Mouse (Mus musculus): ENCODE data around the gene Crim1. TPM values are rescaled to one million over a fixed set of nuclear protein-coding genes. Genes with fewer than 3 reads are reported as not detected.
A peak's percentile ranks its signal among the peaks of the same experiment; 100 is the strongest.
"Not testable (repeated sequence)": the region's sequence is repeated elsewhere in the genome, so short reads cannot be mapped to it uniquely, and the experiment has no call there.

Crim1 gene
- polyA plus RNA-seq, 1 experiment from 2014 or later = 0.41 TPM

DNA sequence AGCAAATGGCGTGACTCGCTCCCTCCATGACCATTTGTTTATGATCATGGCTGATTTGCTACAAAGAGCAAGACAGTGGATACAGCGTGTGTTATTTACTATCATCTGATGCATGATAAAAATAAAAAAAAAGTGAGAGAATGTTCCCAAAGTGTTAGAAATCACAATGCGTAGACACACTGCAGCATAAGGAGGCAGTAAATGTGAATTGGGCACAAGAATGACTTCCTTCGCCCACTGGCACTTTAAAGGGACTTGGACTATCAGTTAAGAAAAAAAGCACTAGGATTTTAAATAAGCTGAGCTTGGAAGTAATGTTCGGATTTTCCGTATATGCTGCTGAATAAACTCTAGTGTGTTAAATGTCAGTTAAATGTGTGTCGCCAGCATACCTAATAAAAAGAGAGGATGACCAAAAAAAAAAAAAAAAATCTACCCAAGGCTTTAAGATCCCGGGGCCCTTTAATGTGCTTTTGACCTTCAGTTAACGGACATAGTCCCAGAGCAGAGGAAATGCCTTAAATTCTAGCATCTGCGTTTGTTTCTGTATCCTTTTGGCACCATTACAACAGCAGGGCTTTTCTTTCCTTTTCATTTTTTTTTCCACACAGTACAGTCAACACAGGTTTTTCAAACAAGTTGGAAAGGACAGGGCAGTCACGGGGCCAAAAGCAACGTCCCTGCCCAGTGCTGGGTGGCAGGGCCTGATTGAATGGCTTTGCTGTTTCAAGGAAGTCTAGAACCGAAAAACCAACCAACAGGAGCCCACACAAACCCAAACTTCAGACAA is 50.3 kb downstream of the Crim1 start:
- Histone ChIP-seq H3K4me2 (ENCODE audit: low read depth, low read length) (no peak overlapping the region), H3K9me3 (replicated peaks; ENCODE audit: control insufficient read depth, low read length) (no peaks in the 10 kb centered on the region), H3K27me3 (ENCODE audit: control insufficient read depth, insufficient read depth, low read depth, low read length) (no peaks in the 10 kb centered on the region), H3K27ac (ENCODE audit: low read length) (0 out of 2 replicates have a peak overlapping the region, but pooled peaks have one; percentile 8), H3K4me1 (ENCODE audit: control insufficient read depth, low read depth, low read length) (peaks cover 6% of the 10 kb centered on the region; the same call in 1 of the 2 replicates), H3K9ac (ENCODE audit: low read depth, low read length) (no peak overlapping the region), H3K36me3 (ENCODE audit: control insufficient read depth, insufficient read depth) (no peaks in the 10 kb centered on the region), H3K4me3 (ENCODE audit: low read depth, low read length) (no peak overlapping the region)
- WGBS (ENCODE audit: insufficient replicate concordance) = 76% methylated on average over 14 of the region's 14 CpGs
- ATAC-seq (ENCODE audit: low read depth) = no peak

DNA sequence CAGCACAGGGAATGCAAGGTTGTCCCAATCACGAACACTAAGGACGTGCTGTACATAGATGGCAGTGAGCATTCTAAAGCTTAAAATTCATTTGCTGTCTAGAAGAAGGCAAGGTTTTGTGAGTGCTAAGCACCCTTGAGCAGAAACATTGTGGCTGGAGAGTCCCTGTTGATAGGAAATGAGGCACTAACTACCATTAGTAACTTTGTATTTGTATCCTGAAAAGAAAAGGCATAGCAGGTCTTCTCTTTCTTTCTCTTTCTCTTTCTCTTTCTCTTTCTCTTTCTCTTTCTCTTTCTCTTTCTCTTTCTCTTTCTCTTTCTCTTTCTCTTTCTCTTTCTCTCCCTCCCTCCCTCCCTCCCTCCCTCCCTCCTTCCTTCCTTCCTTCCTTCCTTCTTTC is 53.5 kb downstream of the Crim1 start:
- H3K4me1 ChIP-seq (ENCODE audit: control insufficient read depth, low read depth, low read length); H3K27me3 ChIP-seq (ENCODE audit: control insufficient read depth, insufficient read depth, low read depth, low read length); H3K27ac ChIP-seq (ENCODE audit: low read length); H3K4me2 ChIP-seq (ENCODE audit: low read depth, low read length); ATAC-seq (ENCODE audit: low read depth); H3K9ac ChIP-seq (ENCODE audit: low read depth, low read length); H3K36me3 ChIP-seq (ENCODE audit: control insufficient read depth, insufficient read depth); H3K9me3 ChIP-seq (replicated peaks; ENCODE audit: control insufficient read depth, low read length); H3K4me3 ChIP-seq (ENCODE audit: low read depth, low read length): not testable (repeated sequence)
- 70% methylated on average over 2 of the region's 2 CpGs for WGBS (ENCODE audit: insufficient replicate concordance)

- Histone ChIP-seq H3K4me2 (ENCODE audit: low read depth, low read length) (no peak overlapping the region), H3K9me3 (replicated peaks; ENCODE audit: control insufficient read depth, low read length) (no peaks in the 10 kb centered on the region), H3K4me1 (ENCODE audit: control insufficient read depth, low read depth, low read length) (peaks cover 4% of the 10 kb centered on the region; the same call in 1 of the 2 replicates), H3K36me3 (ENCODE audit: control insufficient read depth, insufficient read depth) (no peaks in the 10 kb centered on the region), H3K27ac (ENCODE audit: low read length) (no peak overlapping the region), H3K27me3 (ENCODE audit: control insufficient read depth, insufficient read depth, low read depth, low read length) (no peaks in the 10 kb centered on the region), H3K9ac (ENCODE audit: low read depth, low read length) (no peak overlapping the region), H3K4me3 (ENCODE audit: low read depth, low read length) (no peak overlapping the region)
- ATAC-seq (ENCODE audit: low read depth) = no peak
- 79% methylated on average over 8 of the region's 8 CpGs for WGBS (ENCODE audit: insufficient replicate concordance)
Measured at GRCm38 (mm10) chr17:78254256-78254655, 54.2 kb downstream of the Crim1 start.

DNA sequence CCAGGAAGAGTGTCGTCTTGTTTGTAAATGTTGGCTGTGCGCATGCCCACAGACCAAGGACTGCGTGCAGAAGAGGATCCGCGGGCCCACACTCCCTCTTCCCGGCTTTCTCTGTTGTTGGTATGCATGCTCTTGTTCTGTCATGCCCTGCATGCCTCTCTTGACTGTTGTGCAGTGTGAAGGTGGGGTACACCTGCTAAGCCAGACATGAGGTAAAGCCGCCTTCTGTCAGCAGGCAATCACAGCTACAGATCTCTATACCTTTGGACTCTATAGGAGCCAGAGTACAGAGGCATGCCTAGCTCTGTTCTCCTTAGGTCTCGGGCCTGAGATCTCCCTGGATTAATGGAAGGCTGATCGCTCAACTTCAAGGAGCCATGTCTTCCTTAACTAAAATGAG is 55.7 kb downstream of the Crim1 start:
- Histone ChIP-seq H3K27ac (ENCODE audit: low read length) (no peak overlapping the region), H3K27me3 (ENCODE audit: control insufficient read depth, insufficient read depth, low read depth, low read length) (no peaks in the 10 kb centered on the region), H3K36me3 (ENCODE audit: control insufficient read depth, insufficient read depth) (no peaks in the 10 kb centered on the region), H3K9ac (ENCODE audit: low read depth, low read length) (no peak overlapping the region), H3K4me2 (ENCODE audit: low read depth, low read length) (no peak overlapping the region), H3K4me3 (ENCODE audit: low read depth, low read length) (no peak overlapping the region), H3K4me1 (ENCODE audit: control insufficient read depth, low read depth, low read length) (no peaks in the 10 kb centered on the region), H3K9me3 (replicated peaks; ENCODE audit: control insufficient read depth, low read length) (no peaks in the 10 kb centered on the region)
- 87% methylated on average over 9 of the region's 9 CpGs for WGBS (ENCODE audit: insufficient replicate concordance)
- ATAC-seq (ENCODE audit: low read depth) = no peak

- Histone ChIP-seq H3K4me3 (ENCODE audit: low read depth, low read length) (no peak overlapping the region), H3K36me3 (ENCODE audit: control insufficient read depth, insufficient read depth) (no peaks in the 10 kb centered on the region), H3K4me1 (ENCODE audit: control insufficient read depth, low read depth, low read length) (no peaks in the 10 kb centered on the region), H3K9me3 (replicated peaks; ENCODE audit: control insufficient read depth, low read length) (no peaks in the 10 kb centered on the region), H3K4me2 (ENCODE audit: low read depth, low read length) (no peak overlapping the region), H3K9ac (ENCODE audit: low read depth, low read length) (no peak overlapping the region), H3K27ac (ENCODE audit: low read length) (no peak overlapping the region), H3K27me3 (ENCODE audit: control insufficient read depth, insufficient read depth, low read depth, low read length) (no peaks in the 10 kb centered on the region)
- 0 out of 2 replicates have a peak, but pooled peaks have one; percentile 16 for ATAC-seq (ENCODE audit: low read depth)
- 68% methylated on average over 8 of the region's 8 CpGs for WGBS (ENCODE audit: insufficient replicate concordance)
Measured at GRCm38 (mm10) chr17:78256534-78256933, 56.5 kb downstream of the Crim1 start.

- no peaks in the 10 kb centered on the region for H3K27me3 ChIP-seq (ENCODE audit: control insufficient read depth, insufficient read depth, low read depth, low read length)
- no peaks in the 10 kb centered on the region for H3K4me1 ChIP-seq (ENCODE audit: control insufficient read depth, low read depth, low read length)
- H3K9ac ChIP-seq (ENCODE audit: low read depth, low read length) = no peak overlapping the region
- no peak for ATAC-seq (ENCODE audit: low read depth)
- no peak overlapping the region for H3K27ac ChIP-seq (ENCODE audit: low read length)
- H3K4me3 ChIP-seq (ENCODE audit: low read depth, low read length) = no peak overlapping the region
- no peaks in the 10 kb centered on the region for H3K9me3 ChIP-seq (replicated peaks; ENCODE audit: control insufficient read depth, low read length)
- H3K36me3 ChIP-seq (ENCODE audit: control insufficient read depth, insufficient read depth) = no peaks in the 10 kb centered on the region
- 74% methylated on average over 4 of the region's 4 CpGs for WGBS (ENCODE audit: insufficient replicate concordance)
- H3K4me2 ChIP-seq (ENCODE audit: low read depth, low read length) = no peak overlapping the region
Measured at GRCm38 (mm10) chr17:78261684-78262083, 61.6 kb downstream of the Crim1 start.

GRCm38 (mm10) chr17:78264116-78264515 is 64.1 kb downstream of the Crim1 start:
- Histone ChIP-seq H3K36me3 (ENCODE audit: control insufficient read depth, insufficient read depth) (no peaks in the 10 kb centered on the region), H3K9me3 (replicated peaks; ENCODE audit: control insufficient read depth, low read length) (no peaks in the 10 kb centered on the region), H3K27ac (ENCODE audit: low read length) (no peak overlapping the region), H3K4me3 (ENCODE audit: low read depth, low read length) (no peak overlapping the region), H3K27me3 (ENCODE audit: control insufficient read depth, insufficient read depth, low read depth, low read length) (no peaks in the 10 kb centered on the region), H3K4me2 (ENCODE audit: low read depth, low read length) (no peak overlapping the region), H3K4me1 (ENCODE audit: control insufficient read depth, low read depth, low read length) (no peaks in the 10 kb centered on the region), H3K9ac (ENCODE audit: low read depth, low read length) (no peak overlapping the region)
- WGBS (ENCODE audit: insufficient replicate concordance) = 72% methylated on average over 11 of the region's 11 CpGs
- no peak for ATAC-seq (ENCODE audit: low read depth)

- Histone ChIP-seq H3K27ac (ENCODE audit: low read length) (no peak overlapping the region), H3K27me3 (ENCODE audit: control insufficient read depth, insufficient read depth, low read depth, low read length) (no peaks in the 10 kb centered on the region), H3K4me3 (ENCODE audit: low read depth, low read length) (no peak overlapping the region), H3K4me1 (ENCODE audit: control insufficient read depth, low read depth, low read length) (no peaks in the 10 kb centered on the region), H3K4me2 (ENCODE audit: low read depth, low read length) (no peak overlapping the region), H3K9ac (ENCODE audit: low read depth, low read length) (no peak overlapping the region), H3K9me3 (replicated peaks; ENCODE audit: control insufficient read depth, low read length) (no peaks in the 10 kb centered on the region), H3K36me3 (ENCODE audit: control insufficient read depth, insufficient read depth) (no peaks in the 10 kb centered on the region)
- 58% methylated on average over 7 of the region's 7 CpGs for WGBS (ENCODE audit: insufficient replicate concordance)
- ATAC-seq (ENCODE audit: low read depth) = no peak
Measured at GRCm38 (mm10) chr17:78265135-78265534, 65.1 kb downstream of the Crim1 start.

GRCm38 (mm10) chr17:78266271-78266670 is 66.2 kb downstream of the Crim1 start:
- H3K36me3 ChIP-seq (ENCODE audit: control insufficient read depth, insufficient read depth) = no peaks in the 10 kb centered on the region
- no peaks in the 10 kb centered on the region for H3K9me3 ChIP-seq (replicated peaks; ENCODE audit: control insufficient read depth, low read length)
- WGBS (ENCODE audit: insufficient replicate concordance) = 62% methylated on average over 2 of the region's 2 CpGs
- H3K4me1 ChIP-seq (ENCODE audit: control insufficient read depth, low read depth, low read length) = no peaks in the 10 kb centered on the region
- no peak overlapping the region for H3K4me3 ChIP-seq (ENCODE audit: low read depth, low read length)
- ATAC-seq (ENCODE audit: low read depth) = no peak
- H3K4me2 ChIP-seq (ENCODE audit: low read depth, low read length) = no peak overlapping the region
- no peaks in the 10 kb centered on the region for H3K27me3 ChIP-seq (ENCODE audit: control insufficient read depth, insufficient read depth, low read depth, low read length)
- H3K27ac ChIP-seq (ENCODE audit: low read length) = no peak overlapping the region
- no peak overlapping the region for H3K9ac ChIP-seq (ENCODE audit: low read depth, low read length)

Measured in liver, embryonic 16.5 days (tissue).